Mouse (Mus musculus): ENCODE measurements around the gene Fbxo46.
"Not testable (repeated sequence)": the region's sequence is repeated elsewhere in the genome, so short reads cannot be mapped to it uniquely, and the experiment has no call there.

The Fbxo46 gene

GRCm38 (mm10) chr7:19136673-19137334, 17.1 kb downstream of the Fbxo46 start:
- DNase-seq: no peak

DNA sequence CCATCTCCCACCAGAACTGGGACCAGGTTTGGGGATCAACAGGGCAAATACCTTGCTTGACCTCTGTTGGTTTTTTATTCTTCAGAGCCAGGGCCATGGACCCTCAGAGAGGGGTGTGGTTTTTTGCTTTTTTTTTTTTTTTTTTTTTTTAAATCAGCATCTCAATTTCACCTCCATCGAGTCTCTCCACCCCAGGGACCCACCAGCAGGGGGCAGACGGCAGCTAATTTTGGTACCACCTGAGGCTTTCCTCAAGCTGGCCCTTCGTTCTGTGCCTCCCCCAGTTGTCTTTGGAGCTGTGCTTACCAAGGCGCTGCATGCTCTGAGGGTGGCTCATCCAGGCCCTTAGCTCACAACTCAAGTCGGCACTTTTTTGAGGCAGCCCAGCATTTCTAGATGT, 17.7 kb downstream of the Fbxo46 start:
- peak; percentile 65 for DNase-seq

GRCm38 (mm10) chr7:19146793-19147192, 27.1 kb downstream of the Fbxo46 start:
- no peak for DNase-seq

- no peak for DNase-seq
These were observed 27.9 kb downstream of the Fbxo46 start for GRCm38 (mm10) chr7:19147497-19148045.

- DNase-seq: no peak
These were observed 28.7 kb downstream of the Fbxo46 start for GRCm38 (mm10) chr7:19148180-19148874.

- DNase-seq: peak; percentile 97
These were observed 29.3 kb downstream of the Fbxo46 start, which contains the start of gene Qpctl for GRCm38 (mm10) chr7:19148875-19149541. Gene Qpctl, minus strand, starts transcription at chr7:19149291.

DNA sequence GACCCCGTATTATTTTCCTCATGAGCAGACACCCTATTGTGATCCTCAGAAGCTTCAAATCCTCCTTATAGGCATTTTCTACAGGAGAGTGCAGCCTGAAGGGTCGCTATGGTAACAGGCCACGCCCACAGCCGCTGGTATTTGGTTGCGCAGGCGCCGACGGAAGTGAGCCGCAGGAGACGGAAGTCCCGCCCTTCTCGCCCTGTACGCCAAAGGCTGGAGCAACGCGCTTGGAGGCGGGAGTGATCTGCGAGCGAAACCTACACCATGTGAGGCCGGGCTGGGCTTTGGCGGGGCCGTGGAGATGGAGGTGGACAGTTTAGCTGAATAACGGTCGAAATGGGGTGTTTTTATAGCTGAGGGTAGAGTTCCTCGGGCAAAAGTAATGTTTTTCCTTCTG, 30.0 kb downstream of the Fbxo46 start, which contains the start of gene Snrpd2:
Gene Snrpd2 (plus strand): TSS at position 97 of the 400 bp plus-strand sequence.
- peak; percentile 99 for DNase-seq

DNA sequence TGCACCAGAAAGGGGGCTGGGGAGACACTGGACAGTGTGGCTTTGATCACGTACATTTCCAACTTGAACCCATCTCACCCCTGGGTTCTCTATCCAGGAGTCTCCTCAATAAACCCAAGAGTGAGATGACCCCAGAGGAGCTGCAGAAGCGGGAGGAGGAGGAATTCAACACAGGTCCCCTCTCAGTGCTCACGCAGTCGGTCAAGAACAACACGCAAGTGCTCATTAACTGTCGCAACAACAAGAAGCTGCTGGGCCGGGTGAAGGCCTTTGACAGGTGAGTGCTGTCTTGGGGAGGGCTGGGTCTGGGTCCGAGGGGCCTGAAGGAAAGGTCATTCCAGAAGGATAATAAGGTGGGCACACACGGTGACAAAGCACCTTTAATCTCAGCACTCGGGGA, 31.5 kb downstream of the Fbxo46 start:
- not testable (repeated sequence) for DNase-seq

DNA sequence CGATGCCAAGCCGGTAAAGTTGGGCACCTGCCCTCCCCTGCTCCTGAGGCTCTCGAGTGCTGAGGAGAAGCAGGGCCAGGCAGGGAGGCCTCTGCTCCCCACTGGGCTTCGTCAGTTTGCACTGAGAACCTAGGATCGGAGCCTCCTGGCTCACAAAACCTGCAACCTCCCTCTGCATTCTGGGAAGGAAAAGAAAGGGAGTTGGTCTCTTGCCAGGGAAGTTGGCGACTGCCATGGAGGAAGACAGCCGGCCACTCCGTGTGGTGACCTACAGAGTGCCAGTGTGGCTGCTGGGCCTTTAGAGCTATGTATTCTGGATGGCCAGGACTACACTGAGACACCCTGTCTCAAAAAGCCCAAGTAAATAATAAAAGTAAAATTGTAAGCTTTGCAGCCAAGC, 35.1 kb downstream of the Fbxo46 start:
- DNase-seq: no peak

GRCm38 (mm10) chr7:19155825-19156475, 36.3 kb downstream of the Fbxo46 start:
- DNase-seq: no peak

DNA sequence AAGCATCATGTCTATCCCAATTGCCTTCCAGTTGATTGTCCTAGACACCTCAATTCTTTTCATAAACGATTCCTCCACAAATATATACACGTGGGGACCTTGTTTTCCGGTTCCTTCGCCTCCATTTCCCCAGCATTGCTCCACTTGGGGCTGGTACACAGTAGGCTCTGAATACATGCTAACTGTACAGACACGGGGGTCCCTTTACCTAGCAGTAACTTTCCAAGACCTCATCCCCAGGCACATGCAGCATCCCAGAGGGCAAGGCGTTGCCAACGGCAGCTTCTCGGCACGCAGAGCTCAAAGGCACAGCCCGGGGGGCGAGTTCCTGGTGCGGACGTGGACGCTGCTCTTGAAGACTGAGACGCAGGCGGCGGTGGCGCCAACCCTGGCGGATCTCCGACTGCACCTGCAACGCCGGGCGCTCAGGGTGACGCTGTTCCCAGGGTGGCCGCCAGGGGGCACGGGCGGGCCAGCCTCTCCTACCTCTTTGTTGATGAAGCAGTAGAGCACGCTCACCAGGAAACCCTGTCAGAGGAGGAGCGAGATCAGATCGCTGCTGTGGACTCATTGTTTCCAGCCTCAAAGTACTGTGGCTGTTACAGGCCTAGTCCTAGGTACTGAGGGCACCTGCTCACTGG, 37.6 kb downstream of the Fbxo46 start:
- DNase-seq: peak; percentile 95

DNA sequence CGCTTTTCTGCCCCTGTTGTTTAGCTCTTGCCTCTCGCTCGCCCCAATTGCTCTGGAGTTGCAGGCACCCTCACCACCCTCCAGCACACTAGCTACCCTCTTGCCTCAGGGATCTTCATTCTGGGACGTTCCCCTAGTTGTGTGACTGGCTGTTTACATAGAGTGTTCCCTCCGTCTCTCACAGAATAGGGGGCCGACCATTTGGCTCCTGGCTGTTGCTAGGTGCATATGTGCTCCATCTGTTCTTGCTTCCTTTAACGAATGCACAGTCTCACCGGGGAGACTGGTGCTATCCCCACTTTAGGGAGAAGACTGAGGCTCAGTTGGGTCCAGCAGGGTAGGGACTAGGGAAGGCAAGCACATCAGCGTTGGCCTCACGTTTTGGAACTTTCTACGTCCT, 38.9 kb downstream of the Fbxo46 start:
- DNase-seq: no peak

DNA sequence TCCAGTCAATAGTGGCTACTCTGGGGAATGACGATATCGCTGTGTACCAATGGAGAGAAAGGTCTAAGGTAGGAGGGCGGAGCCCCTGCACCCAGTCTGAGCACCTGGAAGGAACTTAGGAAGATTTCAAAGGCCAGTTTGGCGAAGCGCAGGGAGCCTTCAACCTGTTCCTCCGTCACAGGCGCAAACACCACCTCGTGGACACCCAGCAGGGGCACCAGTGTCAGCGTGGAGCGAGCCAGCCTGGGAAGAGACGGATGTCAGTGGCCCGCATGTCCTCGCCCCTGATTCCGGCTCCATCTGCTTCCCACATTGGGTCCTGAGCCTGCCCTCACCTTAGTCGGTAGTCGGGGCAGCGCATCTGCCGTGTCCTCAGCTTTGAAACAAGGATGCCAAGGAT, 39.8 kb downstream of the Fbxo46 start:
- DNase-seq: no peak

GRCm38 (mm10) chr7:19160115-19160514, 40.5 kb downstream of the Fbxo46 start:
- peak; percentile 29 for DNase-seq

DNA sequence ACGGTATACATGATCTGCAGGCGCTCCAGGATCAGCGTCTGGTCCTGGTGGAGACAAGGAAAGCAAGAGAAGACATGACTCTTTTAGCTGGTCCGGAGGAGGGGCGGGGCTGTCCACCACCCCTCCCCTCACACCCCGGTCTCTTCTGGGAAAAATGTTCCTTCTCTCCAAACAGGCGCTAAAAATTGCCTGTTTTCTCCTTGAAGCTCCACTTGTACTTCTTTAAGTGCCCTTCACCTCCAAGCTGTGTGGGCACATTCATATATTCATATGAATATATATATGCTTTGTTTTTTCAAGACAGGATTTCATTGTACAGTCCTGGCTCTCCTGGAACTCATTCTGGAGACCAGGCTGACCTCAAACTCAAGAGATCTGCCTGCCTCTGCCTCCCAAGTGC, 43.3 kb downstream of the Fbxo46 start:
- DNase-seq: no peak

- no peak for DNase-seq
These were observed 44.1 kb downstream of the Fbxo46 start for GRCm38 (mm10) chr7:19163752-19164151.

DNA sequence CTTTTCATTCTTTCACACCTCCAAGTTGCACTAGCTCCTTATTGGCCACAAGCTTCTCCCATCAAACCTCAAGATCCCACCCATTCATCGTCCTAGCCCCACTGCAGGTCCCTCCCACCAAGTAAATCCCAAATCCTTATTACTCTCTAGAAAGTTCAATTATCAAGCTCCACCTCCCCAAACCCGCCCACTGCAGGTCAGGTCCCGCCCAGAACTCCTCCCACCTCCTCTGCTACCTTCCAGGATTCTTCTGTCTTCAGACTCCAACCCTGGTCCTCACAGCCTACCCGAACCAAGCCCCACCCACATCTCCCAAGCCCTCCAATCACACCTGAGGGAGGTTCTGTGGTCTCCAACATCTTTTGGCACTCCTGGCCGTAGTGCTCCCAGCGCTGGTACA, 44.5 kb downstream of the Fbxo46 start:
- no peak for DNase-seq

GRCm38 (mm10) chr7:19164978-19165377, 45.3 kb downstream of the Fbxo46 start:
- DNase-seq: no peak

- no peak for DNase-seq
These were observed 46.2 kb downstream of the Fbxo46 start, which contains the start of gene Gipr for GRCm38 (mm10) chr7:19165656-19166423. Gene Gipr, minus strand, starts transcription at chr7:19166127.

GRCm38 (mm10) chr7:19166990-19167389, 47.3 kb downstream of the Fbxo46 start:
- DNase-seq: no peak

DNA sequence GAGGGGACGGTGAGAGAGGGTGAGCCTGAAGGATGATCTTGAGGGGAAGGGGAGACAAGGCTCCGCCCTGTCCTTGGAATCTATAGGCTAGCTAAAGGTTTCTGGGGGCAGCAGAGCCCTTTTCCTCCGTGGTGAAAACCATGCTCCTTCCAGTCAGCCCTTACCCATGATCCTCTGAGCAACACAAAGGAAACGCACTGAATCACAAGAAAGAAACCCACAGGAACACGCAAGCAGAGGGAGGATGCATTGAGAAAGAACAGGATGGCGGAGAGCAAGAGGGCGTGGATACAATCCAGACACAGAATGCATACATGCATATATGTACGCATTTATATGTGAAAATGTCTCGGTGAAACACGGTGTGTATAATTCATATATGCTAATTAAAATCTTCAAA, 49.8 kb downstream of the Fbxo46 start:
- DNase-seq: no peak

DNA sequence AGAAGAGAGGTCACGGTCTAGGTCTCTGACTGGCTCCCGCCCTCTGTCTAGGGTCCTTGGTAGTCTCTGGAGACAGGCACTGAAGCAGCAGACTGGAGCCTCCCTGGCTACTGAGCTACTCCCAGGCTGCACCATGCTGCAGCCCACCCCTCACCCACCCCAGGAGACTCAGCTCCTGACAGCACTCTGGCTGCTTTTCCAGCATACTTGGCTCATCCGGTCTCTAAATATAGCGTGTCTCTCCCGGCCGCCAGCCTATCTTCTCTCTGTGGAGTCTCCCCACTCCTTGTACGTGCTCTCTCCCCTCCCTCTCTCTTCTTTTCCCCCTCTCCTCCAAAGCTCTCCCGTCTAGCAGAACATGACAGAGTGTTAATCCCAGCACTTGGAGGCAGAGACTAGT, 50.5 kb downstream of the Fbxo46 start:
- DNase-seq: no peak
